Mouse (Mus musculus): Measurements from ENCODE around the gene Nccrp1. TPM values are rescaled to one million over a fixed set of nuclear protein-coding genes. Genes with fewer than 3 reads are reported as not detected.

Gene Nccrp1
- polyA plus RNA-seq, 1 experiment, result 1.0 TPM

DNA sequence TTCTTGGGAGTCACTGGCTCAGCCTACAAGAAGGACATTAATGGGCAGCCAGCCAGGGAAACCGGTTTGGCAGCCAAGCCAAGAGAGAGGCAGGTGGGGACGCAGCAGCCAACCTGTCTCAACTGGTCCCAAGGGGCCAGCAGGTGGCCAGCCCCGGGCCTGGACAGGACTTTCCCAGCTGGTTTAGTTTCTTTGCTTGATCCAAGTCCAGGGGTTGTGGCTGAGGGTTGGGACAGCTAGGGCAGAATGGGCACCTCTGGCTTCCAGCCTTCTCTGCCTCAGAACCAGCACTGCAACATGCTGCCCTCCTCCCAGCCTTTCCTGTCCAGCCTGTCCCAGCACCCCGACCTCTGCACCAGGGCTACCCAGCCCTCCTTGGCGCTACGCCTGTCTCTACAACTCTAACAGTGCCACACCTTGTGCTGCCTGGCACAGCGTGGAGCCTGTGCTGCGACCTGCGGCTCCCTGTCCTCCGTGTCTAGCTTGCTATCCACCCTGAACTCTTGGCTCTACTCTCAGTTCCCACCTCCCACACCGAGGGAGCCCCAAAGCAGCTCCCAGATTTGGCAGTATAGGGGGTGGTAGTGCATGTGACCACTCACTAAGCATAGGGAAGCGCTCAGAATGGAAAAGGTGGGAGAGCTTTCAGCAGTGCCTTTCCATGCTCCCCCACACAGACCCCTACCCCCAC lies 23.4 kb upstream of the Nccrp1 start:
- H3K4me1 ChIP-seq (ENCODE audit: control insufficient read depth, insufficient read depth, insufficient read length), result no peaks in the 10 kb centered on the region
- DNase-seq (ENCODE audit: low read depth in 1 of 2, low spot score in 2 of 2), result no peak

GRCm38 (mm10) chr7:28568253-28568652 lies 21.2 kb upstream of the Nccrp1 start:
- peaks cover 12% of the 10 kb centered on the region for H3K36me3 ChIP-seq (ENCODE audit: control insufficient read depth, insufficient read depth, low read length)
- DNase-seq (ENCODE audit: low read depth in 1 of 2, low spot score in 2 of 2), result peak; percentile 35 to 55

More for the DNA sequence above, 23.4 kb upstream of the Nccrp1 start:
- H3K27ac ChIP-seq (ENCODE audit: insufficient read depth, low read length), result no peak overlapping the region
- TF ChIP-seq POLR2A (IDR thresholded peaks at IDR 0.05; ENCODE audit: low read depth, low read length), result no peak
- no peak for TF ChIP-seq CTCF (IDR thresholded peaks at IDR 0.05; ENCODE audit: extremely low read depth, insufficient read depth, insufficient read length, insufficient replicate concordance)
- whole genome bisulfite sequencing, result 77% methylated on average over 12 of the region's 12 CpGs
- peaks cover 8% of the 10 kb centered on the region for H3K36me3 ChIP-seq (ENCODE audit: control insufficient read depth, insufficient read depth, low read length)
- H3K27me3 ChIP-seq (ENCODE audit: control insufficient read depth, insufficient read depth, low read length), result no peaks in the 10 kb centered on the region
- no peak overlapping the region for H3K4me3 ChIP-seq (ENCODE audit: extremely low read depth, insufficient read depth, insufficient read length)

GRCm38 (mm10) chr7:28567539-28567938 lies 20.5 kb upstream of the Nccrp1 start:
- 74% methylated on average over 4 of the region's 4 CpGs for WGBS
- Histone ChIP-seq H3K27ac (ENCODE audit: insufficient read depth, low read length) (no peak overlapping the region), H3K27me3 (ENCODE audit: control insufficient read depth, insufficient read depth, low read length) (no peaks in the 10 kb centered on the region), H3K4me1 (ENCODE audit: control insufficient read depth, insufficient read depth, insufficient read length) (no peaks in the 10 kb centered on the region), H3K4me3 (ENCODE audit: extremely low read depth, insufficient read depth, insufficient read length) (no peak overlapping the region), H3K36me3 (ENCODE audit: control insufficient read depth, insufficient read depth, low read length) (peaks cover 12% of the 10 kb centered on the region)
- no peak for DNase-seq (ENCODE audit: low read depth in 1 of 2, low spot score in 2 of 2)
- no peak for TF ChIP-seq POLR2A (IDR thresholded peaks at IDR 0.05; ENCODE audit: low read depth, low read length)
- no peak for TF ChIP-seq CTCF (IDR thresholded peaks at IDR 0.05; ENCODE audit: extremely low read depth, insufficient read depth, insufficient read length, insufficient replicate concordance)

More at GRCm38 (mm10) chr7:28568253-28568652, 21.2 kb upstream of the Nccrp1 start:
- TF ChIP-seq CTCF (IDR thresholded peaks at IDR 0.05; ENCODE audit: extremely low read depth, insufficient read depth, insufficient read length, insufficient replicate concordance) (peak; percentile 49; the same call in 1 of the 2 replicates), POLR2A (IDR thresholded peaks at IDR 0.05; ENCODE audit: low read depth, low read length) (no peak)
- Histone ChIP-seq H3K27ac (ENCODE audit: insufficient read depth, low read length) (no peak overlapping the region), H3K4me3 (ENCODE audit: extremely low read depth, insufficient read depth, insufficient read length) (no peak overlapping the region), H3K4me1 (ENCODE audit: control insufficient read depth, insufficient read depth, insufficient read length) (no peaks in the 10 kb centered on the region), H3K27me3 (ENCODE audit: control insufficient read depth, insufficient read depth, low read length) (no peaks in the 10 kb centered on the region)

DNA sequence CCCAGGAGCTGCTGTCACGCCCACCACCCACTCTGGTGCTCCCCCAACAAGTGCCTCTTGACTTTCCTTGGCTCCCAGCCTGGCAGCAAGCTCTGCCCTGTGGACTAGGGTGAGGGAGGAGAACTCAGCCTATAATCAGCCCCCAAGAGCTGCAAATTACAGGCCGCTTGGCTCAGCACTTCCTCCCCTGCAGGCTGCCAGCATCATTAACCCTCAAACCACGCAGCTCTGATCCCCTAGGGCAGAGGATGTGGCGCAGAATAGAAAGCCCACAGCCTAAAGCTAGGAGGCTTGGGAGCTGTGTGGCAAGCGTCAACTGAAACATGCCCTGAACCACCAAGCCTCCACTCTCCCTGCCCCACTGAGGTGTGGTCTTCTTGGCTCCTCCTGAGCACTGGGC lies 18.4 kb upstream of the Nccrp1 start:
- DNase-seq (ENCODE audit: low read depth in 1 of 2, low spot score in 2 of 2), result no peak
- peaks cover 14% of the 10 kb centered on the region for H3K36me3 ChIP-seq (ENCODE audit: control insufficient read depth, insufficient read depth, low read length)
- no peaks in the 10 kb centered on the region for H3K4me1 ChIP-seq (ENCODE audit: control insufficient read depth, insufficient read depth, insufficient read length)
- no peak overlapping the region for H3K27ac ChIP-seq (ENCODE audit: insufficient read depth, low read length)
- H3K27me3 ChIP-seq (ENCODE audit: control insufficient read depth, insufficient read depth, low read length), result no peaks in the 10 kb centered on the region
- H3K4me3 ChIP-seq (ENCODE audit: extremely low read depth, insufficient read depth, insufficient read length), result no peak overlapping the region
- WGBS, result 53% methylated on average over 5 of the region's 5 CpGs
- no peak for TF ChIP-seq POLR2A (IDR thresholded peaks at IDR 0.05; ENCODE audit: low read depth, low read length)
- no peak for TF ChIP-seq CTCF (IDR thresholded peaks at IDR 0.05; ENCODE audit: extremely low read depth, insufficient read depth, insufficient read length, insufficient replicate concordance)

DNA sequence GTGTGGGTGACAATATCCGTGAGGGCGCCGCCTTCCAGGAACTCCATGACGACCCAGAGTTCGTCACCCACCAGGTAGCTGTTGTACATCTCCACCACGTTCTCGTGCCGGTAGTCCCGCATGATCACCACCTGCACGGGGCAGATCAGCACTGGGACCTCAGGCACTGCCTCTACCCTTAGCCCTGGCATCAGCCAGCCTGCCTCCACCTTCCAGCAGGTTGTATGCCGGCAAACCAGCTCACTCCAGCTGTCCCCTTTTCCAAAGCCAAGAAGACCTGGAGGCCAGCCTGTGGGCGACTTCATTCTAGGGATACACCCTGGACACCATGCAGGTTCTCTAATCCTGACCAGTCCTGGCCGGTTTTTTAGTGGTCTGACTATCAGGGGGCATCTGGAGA lies 15.9 kb upstream of the Nccrp1 start:
- no peak overlapping the region for H3K27ac ChIP-seq (ENCODE audit: insufficient read depth, low read length)
- H3K4me3 ChIP-seq (ENCODE audit: extremely low read depth, insufficient read depth, insufficient read length), result no peak overlapping the region
- no peak for DNase-seq (ENCODE audit: low read depth in 1 of 2, low spot score in 2 of 2)
- H3K4me1 ChIP-seq (ENCODE audit: control insufficient read depth, insufficient read depth, insufficient read length), result no peaks in the 10 kb centered on the region
- 97% methylated on average over 13 of the region's 13 CpGs for WGBS
- TF ChIP-seq CTCF (IDR thresholded peaks at IDR 0.05; ENCODE audit: extremely low read depth, insufficient read depth, insufficient read length, insufficient replicate concordance) (no peak), POLR2A (IDR thresholded peaks at IDR 0.05; ENCODE audit: low read depth, low read length) (no peak)
- no peaks in the 10 kb centered on the region for H3K27me3 ChIP-seq (ENCODE audit: control insufficient read depth, insufficient read depth, low read length)
- H3K36me3 ChIP-seq (ENCODE audit: control insufficient read depth, insufficient read depth, low read length), result peaks cover 22% of the 10 kb centered on the region

DNA sequence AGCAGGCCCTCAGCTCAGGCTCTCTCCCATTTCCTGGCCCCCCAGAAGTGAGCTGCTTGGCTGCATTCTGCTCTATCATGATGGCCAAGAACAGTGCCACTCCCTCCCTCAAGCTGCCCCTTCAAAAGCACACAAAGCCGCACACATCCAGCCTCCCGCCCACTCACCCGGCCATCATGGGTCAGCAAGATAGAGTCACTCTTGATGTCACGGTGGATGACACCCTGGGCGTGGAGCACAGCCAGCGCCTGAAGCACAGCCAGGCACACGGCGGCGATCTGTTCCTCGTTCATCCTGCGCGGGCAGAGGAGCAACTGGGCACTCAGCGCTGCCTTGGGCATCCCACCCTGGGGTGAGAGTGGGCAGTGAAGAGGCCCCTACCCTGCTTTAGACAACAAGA lies 15.3 kb upstream of the Nccrp1 start:
- Histone ChIP-seq H3K27me3 (ENCODE audit: control insufficient read depth, insufficient read depth, low read length) (no peaks in the 10 kb centered on the region), H3K4me1 (ENCODE audit: control insufficient read depth, insufficient read depth, insufficient read length) (no peaks in the 10 kb centered on the region), H3K27ac (ENCODE audit: insufficient read depth, low read length) (no peak overlapping the region), H3K4me3 (ENCODE audit: extremely low read depth, insufficient read depth, insufficient read length) (no peak overlapping the region), H3K36me3 (ENCODE audit: control insufficient read depth, insufficient read depth, low read length) (peaks cover 19% of the 10 kb centered on the region)
- DNase-seq (ENCODE audit: low read depth in 1 of 2, low spot score in 2 of 2), result no peak
- 93% methylated on average over 13 of the region's 13 CpGs for WGBS
- TF ChIP-seq POLR2A (IDR thresholded peaks at IDR 0.05; ENCODE audit: low read depth, low read length), result no peak
- no peak for TF ChIP-seq CTCF (IDR thresholded peaks at IDR 0.05; ENCODE audit: extremely low read depth, insufficient read depth, insufficient read length, insufficient replicate concordance)

- H3K4me3 ChIP-seq (ENCODE audit: extremely low read depth, insufficient read depth, insufficient read length), result no peak overlapping the region
- 94% methylated on average over 11 of the region's 11 CpGs for WGBS
- H3K27me3 ChIP-seq (ENCODE audit: control insufficient read depth, insufficient read depth, low read length), result no peaks in the 10 kb centered on the region
- no peaks in the 10 kb centered on the region for H3K4me1 ChIP-seq (ENCODE audit: control insufficient read depth, insufficient read depth, insufficient read length)
- TF ChIP-seq CTCF (IDR thresholded peaks at IDR 0.05; ENCODE audit: extremely low read depth, insufficient read depth, insufficient read length, insufficient replicate concordance) (no peak), POLR2A (IDR thresholded peaks at IDR 0.05; ENCODE audit: low read depth, low read length) (no peak)
- H3K36me3 ChIP-seq (ENCODE audit: control insufficient read depth, insufficient read depth, low read length), result peaks cover 17% of the 10 kb centered on the region
- no peak overlapping the region for H3K27ac ChIP-seq (ENCODE audit: insufficient read depth, low read length)
- DNase-seq (ENCODE audit: low read depth in 1 of 2, low spot score in 2 of 2), result no peak
Measured at GRCm38 (mm10) chr7:28561967-28562366, 14.9 kb upstream of the Nccrp1 start.
